Mouse (Mus musculus) cortical plate, adult 2 months (tissue): ENCODE data around the gene Pla2g4c.

Experiments
- CTCF ChIP-seq: fragments of 200-500 bp; IDR thresholded peaks from 2 replicates; pipeline ENCODE4 v1.5.1; 2011; ENCODE audit warnings: mild to moderate bottlenecking, control low read depth, low read length; ENCODE audit not compliant: insufficient read depth; ENCODE audit errors: extremely low read depth
- POLR2A ChIP-seq: fragments of 200-500 bp; IDR thresholded peaks from 2 replicates; pipeline ENCODE4 v1.6.1; 2011; ENCODE audit warnings: mild to moderate bottlenecking, low read length, control low read depth; ENCODE audit not compliant: insufficient read depth; ENCODE audit errors: extremely low read depth

GRCm38 (mm10) chr7:13295256-13295655 is 29.2 kb upstream of the Pla2g4c start:
- TF ChIP-seq CTCF (no peak), POLR2A (no peak)
